Mouse (Mus musculus) hindbrain, embryonic 16.5 days (tissue): ENCODE results near the gene Rnpepl1. TPM values are rescaled to one million over a fixed set of nuclear protein-coding genes. Genes with fewer than 3 reads are reported as not detected.
"Not testable (repeated sequence)": the region's sequence is repeated elsewhere in the genome, so short reads cannot be mapped to it uniquely, and the experiment has no call there.

Source experiments
- ATAC-seq: fragments of 200-750 bp; cut with Nextera tagmentation; 2 replicates; pipeline ENCODE4 v1.8.0; 2017; ENCODE audit warnings: moderate TSS enrichment, moderate library complexity
- H3K27ac ChIP-seq: fragments of 300-500 bp; sonication (generic); 2 replicates; pipeline ENCODE4 v1.5.1; 2014; ENCODE audit warnings: low read depth, mild to moderate bottlenecking, control low read depth, low read length, moderate library complexity
- H3K27me3 ChIP-seq: fragments of 300-500 bp; sonication (generic); replicated peaks from 2 replicates; pipeline ENCODE4 v1.6.1; 2014; ENCODE audit warnings: low read length; ENCODE audit not compliant: control insufficient read depth, insufficient read depth
- H3K36me3 ChIP-seq: fragments of 300-500 bp; sonication (generic); 2 replicates; pipeline ENCODE4 v1.6.1; 2014; ENCODE audit warnings: mild to moderate bottlenecking, low read length, moderate library complexity, mixed read lengths; ENCODE audit not compliant: control insufficient read depth, insufficient read depth
- H3K4me1 ChIP-seq: fragments of 300-500 bp; sonication (generic); 2 replicates; pipeline ENCODE4 v1.6.1; 2014; ENCODE audit warnings: low read depth, low read length; ENCODE audit not compliant: control insufficient read depth, insufficient read depth
- H3K4me2 ChIP-seq: fragments of 300-500 bp; sonication (generic); 2 replicates; pipeline ENCODE4 v1.6.1; 2014; ENCODE audit warnings: mild to moderate bottlenecking, low read length, control low read depth, moderate library complexity
- H3K4me3 ChIP-seq: fragments of 300-500 bp; sonication (generic); 2 replicates; pipeline ENCODE4 v1.5.1; 2014; ENCODE audit warnings: mild to moderate bottlenecking, low read length, control low read depth, moderate library complexity
- H3K9ac ChIP-seq: fragments of 300-500 bp; sonication (generic); 2 replicates; pipeline ENCODE4 v1.6.1; 2014; ENCODE audit warnings: low read depth, mild to moderate bottlenecking, control low read depth, low read length, moderate library complexity
- H3K9me3 ChIP-seq: fragments of 300-500 bp; sonication (generic); 2 replicates; pipeline ENCODE4 v1.6.1; 2014; ENCODE audit warnings: mild to moderate bottlenecking, low read length, moderate library complexity; ENCODE audit not compliant: control insufficient read depth
- WGBS: fragments of 180-500 bp; shearing (Covaris S2); extraction: QIAGEN DNeasy Blood & Tissue Kit; methylation state at CpG from one replicate; pipeline ENCODE4 v1.1.7; 2014; 5-methylcytosine and 5-hydroxymethylcytosine counted together
- polyA plus RNA-seq: library from polyadenylated mRNA; unstranded; fragments of >200 nt; fragmentation: Nextera tagmentation; extraction: Ambion mirVana; gene quantifications from 2 replicates; pipeline ENCODE4 v1.2.1, GENCODE M21; 2015

Rnpepl1 gene
- polyA plus RNA-seq, 1 experiment from 2014 or later = 16.8 TPM

- Histone ChIP-seq H3K4me3 (no peak overlapping the region), H3K27me3 (no peaks in the 10 kb centered on the region), H3K27ac (no peak overlapping the region), H3K4me2 (no peak overlapping the region), H3K9ac (no peak overlapping the region), H3K36me3 (peaks cover 46% of the 10 kb centered on the region), H3K9me3 (no peaks in the 10 kb centered on the region), H3K4me1 (no peaks in the 10 kb centered on the region)
- WGBS = 96% methylated on average over 3 of the region's 3 CpGs
- no peak for ATAC-seq
These were observed 37.4 kb downstream of the Rnpepl1 start for GRCm38 (mm10) chr1:92947966-92948365.

- Histone ChIP-seq H3K27me3 (no peaks in the 10 kb centered on the region), H3K4me2 (no peak overlapping the region), H3K36me3 (peaks cover 36% of the 10 kb centered on the region), H3K9me3 (no peaks in the 10 kb centered on the region), H3K27ac (no peak overlapping the region), H3K4me3 (no peak overlapping the region), H3K4me1 (no peaks in the 10 kb centered on the region), H3K9ac (no peak overlapping the region)
- 59% methylated on average over 6 of the region's 6 CpGs for WGBS
- ATAC-seq = no peak
These were observed 38.8 kb downstream of the Rnpepl1 start for GRCm38 (mm10) chr1:92949426-92949825.

GRCm38 (mm10) chr1:92950607-92951006, 40.0 kb downstream of the Rnpepl1 start, which contains the start of gene Gpr35:
Gene Gpr35 (plus strand): TSS chr1:92950865.
- Histone ChIP-seq H3K9ac (no peak within 1 kb of the TSS), H3K9me3 (no peaks in the 10 kb centered on the region), H3K4me1 (no peaks in the 10 kb centered on the region), H3K4me2 (no peak within 1 kb of the TSS), H3K27ac (no peak within 1 kb of the TSS), H3K4me3 (no peak within 1 kb of the TSS), H3K36me3 (peaks cover 27% of the 10 kb centered on the region), H3K27me3 (no peaks in the 10 kb centered on the region)
- no peak for ATAC-seq
- 86% methylated on average over 5 of the region's 5 CpGs for WGBS

GRCm38 (mm10) chr1:92953641-92954040, 43.1 kb downstream of the Rnpepl1 start:
- H3K4me3 ChIP-seq = no peak overlapping the region

GRCm38 (mm10) chr1:92956571-92957335, 46.2 kb downstream of the Rnpepl1 start:
- not testable (repeated sequence) for H3K4me3 ChIP-seq, H3K9ac ChIP-seq, H3K4me1 ChIP-seq, H3K36me3 ChIP-seq, H3K9me3 ChIP-seq, H3K27ac ChIP-seq, H3K27me3 ChIP-seq
- peak overlapping the region; percentile 39 for H3K4me2 ChIP-seq
- ATAC-seq = peak; percentile 40; the same call in 1 of the 2 replicates
- 10% methylated on average over 11 of the region's 11 CpGs for WGBS

More at GRCm38 (mm10) chr1:92953641-92954040, 43.1 kb downstream of the Rnpepl1 start:
- ATAC-seq = no peak
- WGBS = 76% methylated on average over 2 of the region's 2 CpGs
- H3K4me2 ChIP-seq = no peak overlapping the region
- H3K27me3 ChIP-seq = no peaks in the 10 kb centered on the region
- no peaks in the 10 kb centered on the region for H3K9me3 ChIP-seq
- no peaks in the 10 kb centered on the region for H3K4me1 ChIP-seq
- H3K27ac ChIP-seq = no peak overlapping the region
- H3K36me3 ChIP-seq = peaks cover 4% of the 10 kb centered on the region; the same call in 1 of the 2 replicates
- H3K9ac ChIP-seq = no peak overlapping the region

GRCm38 (mm10) chr1:92958999-92959398, 48.4 kb downstream of the Rnpepl1 start:
- Histone ChIP-seq H3K4me1 (no peaks in the 10 kb centered on the region), H3K27me3 (no peaks in the 10 kb centered on the region), H3K27ac (no peak overlapping the region), H3K9ac (no peak overlapping the region), H3K9me3 (no peaks in the 10 kb centered on the region), H3K4me3 (no peak overlapping the region), H3K4me2 (no peak overlapping the region), H3K36me3 (no peaks in the 10 kb centered on the region)
- ATAC-seq = no peak
- WGBS = 100% methylated on average over 1 of the region's 1 CpGs

- H3K36me3 ChIP-seq, H3K27me3 ChIP-seq, H3K4me2 ChIP-seq, ATAC-seq, H3K9me3 ChIP-seq, H3K27ac ChIP-seq, H3K4me1 ChIP-seq, H3K4me3 ChIP-seq, H3K9ac ChIP-seq: not testable (repeated sequence)
- 91% methylated on average over 6 of the region's 6 CpGs for WGBS
These were observed 60.2 kb downstream of the Rnpepl1 start for GRCm38 (mm10) chr1:92970791-92971190.

- no peak overlapping the region for H3K4me2 ChIP-seq
- H3K9me3 ChIP-seq = no peaks in the 10 kb centered on the region
- no peak overlapping the region for H3K27ac ChIP-seq
- WGBS = 89% methylated on average over 7 of the region's 7 CpGs
- no peak for ATAC-seq
- no peak overlapping the region for H3K9ac ChIP-seq
- H3K36me3 ChIP-seq = no peaks in the 10 kb centered on the region
- H3K4me1 ChIP-seq = no peaks in the 10 kb centered on the region
- no peaks in the 10 kb centered on the region for H3K27me3 ChIP-seq
- no peak overlapping the region for H3K4me3 ChIP-seq
These were observed 61.6 kb downstream of the Rnpepl1 start for GRCm38 (mm10) chr1:92971879-92972795.

GRCm38 (mm10) chr1:92972854-92973253, 62.3 kb downstream of the Rnpepl1 start:
- Histone ChIP-seq H3K4me3 (no peak overlapping the region), H3K27ac (no peak overlapping the region), H3K9me3 (no peaks in the 10 kb centered on the region), H3K9ac (no peak overlapping the region), H3K4me2 (no peak overlapping the region), H3K36me3 (no peaks in the 10 kb centered on the region), H3K27me3 (no peaks in the 10 kb centered on the region), H3K4me1 (no peaks in the 10 kb centered on the region)
- 91% methylated on average over 1 of the region's 1 CpGs for WGBS
- ATAC-seq = peak; percentile 34; the same call in 1 of the 2 replicates
